Mouse (Mus musculus) forebrain, postnatal 0 days (tissue): ENCODE results near the gene Hoxa6. TPM values are rescaled to one million over a fixed set of nuclear protein-coding genes. Genes with fewer than 3 reads are reported as not detected.
A peak's percentile ranks its signal among the peaks of the same experiment; 100 is the strongest.

Source experiments
- ATAC-seq: fragments of 200-750 bp; cut with Nextera tagmentation; 2 replicates; pipeline ENCODE4 v1.8.0; 2017; ENCODE audit warnings: mild to moderate bottlenecking, moderate library complexity
- DNase-seq: peaks from one replicate; pipeline ENCODE4 v3.0.0-alpha.2; 2015
- H3K27ac ChIP-seq: fragments of 300-500 bp; sonication (generic); 2 replicates; pipeline ENCODE4 v1.5.1; 2014; ENCODE audit warnings: low read depth, mild to moderate bottlenecking, antibody characterized with exemption, low read length, moderate library complexity, mixed read lengths
- H3K27me3 ChIP-seq: fragments of 300-500 bp; sonication (generic); 2 replicates; pipeline ENCODE4 v1.6.1; 2014; ENCODE audit warnings: mild to moderate bottlenecking, low read length, mixed read lengths; ENCODE audit not compliant: insufficient read depth
- H3K36me3 ChIP-seq: fragments of 300-500 bp; sonication (generic); 2 replicates; pipeline ENCODE4 v1.6.1; 2014; ENCODE audit warnings: mild to moderate bottlenecking, moderate library complexity; ENCODE audit not compliant: insufficient read depth
- H3K4me1 ChIP-seq: fragments of 300-500 bp; sonication (generic); 2 replicates; pipeline ENCODE4 v1.6.1; 2014; ENCODE audit warnings: antibody characterized with exemption; ENCODE audit not compliant: insufficient read depth
- H3K4me2 ChIP-seq: fragments of 300-500 bp; sonication (generic); 2 replicates; pipeline ENCODE4 v1.6.1; 2014; ENCODE audit warnings: low read depth, mild to moderate bottlenecking, moderate library complexity
- H3K4me3 ChIP-seq: fragments of 300-500 bp; sonication (generic); 2 replicates; pipeline ENCODE4 v1.5.1; 2014; ENCODE audit warnings: low read depth, low read length, mixed read lengths
- H3K9ac ChIP-seq: fragments of 300-500 bp; sonication (generic); 2 replicates; pipeline ENCODE4 v1.6.1; 2014; ENCODE audit warnings: mild to moderate bottlenecking
- H3K9me3 ChIP-seq: fragments of 300-500 bp; sonication (generic); 2 replicates; pipeline ENCODE4 v1.6.1; 2016; ENCODE audit warnings: low read length
- CTCF ChIP-seq: sonication (generic); IDR thresholded peaks from 2 replicates; pipeline ENCODE4 v1.5.1; 2016; ENCODE audit warnings: antibody characterized with exemption, control low read depth, low read depth
- WGBS: fragments of 180-500 bp; shearing (Covaris S2); extraction: QIAGEN DNeasy Blood & Tissue Kit; methylation state at CpG from one replicate; pipeline ENCODE4 v1.1.7; 2014; 5-methylcytosine and 5-hydroxymethylcytosine counted together
- polyA plus RNA-seq: library from polyadenylated mRNA; unstranded; fragments of >200 nt; fragmentation: Nextera tagmentation; extraction: Ambion mirVana; gene quantifications from 2 replicates; pipeline ENCODE4 v1.2.1, GENCODE M21; 2015
- total RNA-seq: library from RNA; depleted of rRNA; stranded (reverse); fragments of >200 nt; gene quantifications from 2 replicates; pipeline ENCODE4 v1.2.3, GENCODE M21; 2014

Gene Hoxa6
- total and polyA plus RNA-seq, 2 experiments from 2014 or later, result not detected

- H3K9ac ChIP-seq, result no peak overlapping the region
- no peak overlapping the region for H3K4me2 ChIP-seq
- 2% methylated on average over 37 of the region's 37 CpGs for WGBS
- DNase-seq (peak; percentile 85), ATAC-seq (peak; percentile 78)
- no peaks in the 10 kb centered on the region for H3K9me3 ChIP-seq
- H3K36me3 ChIP-seq, result no peaks in the 10 kb centered on the region
- H3K27ac ChIP-seq, result no peak overlapping the region
- TF ChIP-seq CTCF, result peak; percentile 71
- peaks cover 95% of the 10 kb centered on the region for H3K27me3 ChIP-seq
- H3K4me1 ChIP-seq, result no peaks in the 10 kb centered on the region
- H3K4me3 ChIP-seq, result no peak overlapping the region
Observed at GRCm38 (mm10) chr6:52211170-52211935, 2.8 kb upstream of the Hoxa6 start.

- Histone ChIP-seq H3K9ac (no peak overlapping the region), H3K4me2 (no peak overlapping the region), H3K27me3 (peaks cover 94% of the 10 kb centered on the region), H3K4me3 (no peak overlapping the region), H3K4me1 (no peaks in the 10 kb centered on the region), H3K36me3 (no peaks in the 10 kb centered on the region), H3K27ac (no peak overlapping the region), H3K9me3 (no peaks in the 10 kb centered on the region)
- TF ChIP-seq CTCF, result no peak
- no peak for DNase-seq
- no peak for ATAC-seq
- 8% methylated on average over 12 of the region's 12 CpGs for WGBS
Observed at GRCm38 (mm10) chr6:52209685-52210046, 1.1 kb upstream of the Hoxa6 start.

GRCm38 (mm10) chr6:52208868-52209684 is 554 bp upstream of the Hoxa6 start:
- TF ChIP-seq CTCF, result no peak
- H3K27me3 ChIP-seq, result peaks cover 94% of the 10 kb centered on the region
- ATAC-seq (no peak), DNase-seq (no peak)
- H3K4me3 ChIP-seq, result no peak overlapping the region
- H3K36me3 ChIP-seq, result no peaks in the 10 kb centered on the region
- H3K9ac ChIP-seq, result no peak overlapping the region
- no peaks in the 10 kb centered on the region for H3K9me3 ChIP-seq
- H3K27ac ChIP-seq, result no peak overlapping the region
- WGBS, result 3% methylated on average over 18 of the region's 18 CpGs
- H3K4me2 ChIP-seq, result no peak overlapping the region
- H3K4me1 ChIP-seq, result no peaks in the 10 kb centered on the region

GRCm38 (mm10) chr6:52207684-52207976 is 892 bp downstream of the Hoxa6 start:
- Histone ChIP-seq H3K36me3 (no peaks in the 10 kb centered on the region), H3K27me3 (peaks cover 95% of the 10 kb centered on the region), H3K4me3 (no peak overlapping the region), H3K9ac (no peak overlapping the region), H3K4me1 (no peaks in the 10 kb centered on the region), H3K9me3 (no peaks in the 10 kb centered on the region), H3K4me2 (no peak overlapping the region), H3K27ac (no peak overlapping the region)
- ATAC-seq (no peak), DNase-seq (no peak)
- TF ChIP-seq CTCF, result no peak

- no peak for ATAC-seq
- 4% methylated on average over 4 of the region's 4 CpGs for WGBS
Observed at GRCm38 (mm10) chr6:52206882-52207683, 1.4 kb downstream of the Hoxa6 start.

GRCm38 (mm10) chr6:52205638-52206621 is 2.6 kb downstream of the Hoxa6 start:
- Histone ChIP-seq H3K9me3 (no peaks in the 10 kb centered on the region), H3K27me3 (peaks cover 95% of the 10 kb centered on the region), H3K36me3 (no peaks in the 10 kb centered on the region), H3K4me2 (no peak overlapping the region), H3K4me3 (no peak overlapping the region), H3K4me1 (no peaks in the 10 kb centered on the region), H3K27ac (no peak overlapping the region), H3K9ac (no peak overlapping the region)
- WGBS, result 1% methylated on average over 55 of the region's 55 CpGs
- ATAC-seq (no peak), DNase-seq (no peak)
- no peak for TF ChIP-seq CTCF

More at GRCm38 (mm10) chr6:52206882-52207683, 1.4 kb downstream of the Hoxa6 start:
- Histone ChIP-seq H3K4me3 (no peak overlapping the region), H3K9me3 (no peaks in the 10 kb centered on the region), H3K36me3 (no peaks in the 10 kb centered on the region), H3K27me3 (peaks cover 95% of the 10 kb centered on the region), H3K4me1 (no peaks in the 10 kb centered on the region), H3K27ac (no peak overlapping the region), H3K9ac (no peak overlapping the region), H3K4me2 (no peak overlapping the region)
- no peak for DNase-seq
- TF ChIP-seq CTCF, result no peak
